Mouse (Mus musculus) layer of hippocampus, postnatal 25 days (tissue): ENCODE measurements around the gene Gng7. TPM values are rescaled to one million over a fixed set of nuclear protein-coding genes. Genes with fewer than 3 reads are reported as not detected.
A peak's percentile ranks its signal among the peaks of the same experiment; 100 is the strongest.

Source experiments
- DNase-seq, 2 experiments: peaks; one replicate each; pipeline ENCODE4 v3.0.0; 2022; ENCODE audit warnings: mixed read lengths in 2 of 2, low spot score in 1 of 2; ENCODE audit errors: extremely low spot score in 1 of 2
- total RNA-seq, 2 experiments: library from RNA; stranded (reverse); gene quantifications; 2 replicates each; pipeline ENCODE4 v1.2.3; 2021

Gng7 gene
- total RNA-seq, 2 experiments from 2014 or later, result 180 to 184 TPM

DNA sequence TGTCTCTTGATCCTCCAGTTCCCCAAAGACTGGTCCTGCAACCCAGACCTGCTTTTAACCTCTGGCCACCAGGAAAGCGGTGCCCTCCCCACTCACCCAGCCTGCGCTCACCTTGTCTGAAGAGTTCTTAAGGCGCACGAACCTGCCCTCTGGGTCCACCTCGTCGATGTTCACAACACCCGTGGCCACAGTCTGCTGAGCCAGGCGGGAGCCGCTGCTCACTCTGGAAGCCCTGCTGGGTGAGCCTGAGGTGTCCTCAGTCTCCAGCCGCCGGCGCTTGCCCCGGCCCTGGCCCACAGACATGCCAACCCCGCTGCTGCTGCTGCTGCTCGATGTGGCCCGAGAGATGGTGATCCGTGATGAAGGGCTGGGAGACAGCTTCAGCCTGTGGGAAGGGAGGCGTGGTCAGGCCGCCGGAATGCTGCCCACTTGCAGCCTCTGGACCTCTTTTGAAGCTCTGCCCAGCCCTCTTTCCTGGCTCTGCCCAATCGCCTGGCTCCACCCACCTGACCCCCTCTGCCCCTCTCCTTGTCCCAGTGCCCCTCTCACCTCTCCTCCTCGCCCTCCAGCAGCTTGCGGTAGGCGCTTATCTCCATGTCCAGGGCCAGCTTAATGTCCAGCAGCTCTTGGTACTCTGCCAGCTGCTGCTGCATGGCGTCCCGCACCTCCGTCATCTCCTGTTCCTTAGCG, 110.6 kb downstream of the Gng7 start:
- DNase-seq, result no peak

DNA sequence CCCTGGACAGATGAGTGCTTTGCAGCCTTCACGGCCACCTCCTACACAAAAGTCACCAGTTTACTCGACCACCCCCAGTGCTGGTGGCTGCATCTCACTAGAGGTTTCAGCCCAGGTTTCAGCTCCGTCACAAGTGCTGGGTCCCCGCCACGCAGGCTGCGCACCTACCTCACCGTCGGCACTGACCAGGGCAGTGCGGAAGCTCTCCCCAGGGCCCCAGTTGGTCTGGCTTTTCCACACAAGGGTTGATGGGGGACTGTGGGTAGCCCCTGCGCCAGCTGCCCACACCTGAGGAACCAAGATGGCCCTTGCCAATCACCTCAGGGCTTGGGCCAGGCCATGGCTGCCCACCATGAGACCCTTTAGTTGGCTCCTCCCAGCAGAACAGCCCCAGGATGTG, 111.5 kb downstream of the Gng7 start:
- no peak for DNase-seq

DNA sequence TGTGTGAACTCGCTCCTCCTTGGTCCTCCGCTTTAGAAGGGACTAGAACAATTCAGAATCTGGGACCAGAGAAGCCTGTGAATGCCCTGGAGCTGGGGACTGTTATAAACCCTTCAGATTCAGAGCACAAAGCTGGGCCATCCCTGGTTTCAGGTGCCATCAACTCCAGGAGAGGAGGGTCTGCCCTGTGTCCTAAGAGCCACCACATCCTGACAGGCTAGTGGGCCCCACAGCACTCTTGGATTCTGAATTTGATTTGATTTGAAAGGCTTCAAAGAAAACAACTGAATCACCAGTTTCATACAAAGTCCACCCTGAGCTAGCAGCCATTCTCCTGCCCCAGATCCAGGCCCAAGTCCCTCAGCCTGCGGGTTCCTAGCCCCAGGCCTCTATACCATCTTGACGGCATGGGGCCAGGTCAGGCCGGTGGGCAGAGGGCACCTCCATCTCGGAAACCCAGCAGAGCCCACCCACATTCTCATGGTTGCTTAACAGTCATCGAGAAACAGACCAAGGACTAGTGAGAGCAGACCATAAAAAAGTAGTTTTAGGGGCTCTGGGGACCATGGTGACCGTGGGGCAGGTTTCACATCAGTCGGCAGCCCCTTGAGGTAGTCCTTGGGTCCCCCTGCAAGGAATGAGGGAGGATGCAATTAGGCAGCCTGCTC, 112.3 kb downstream of the Gng7 start:
- no peak for DNase-seq

DNA sequence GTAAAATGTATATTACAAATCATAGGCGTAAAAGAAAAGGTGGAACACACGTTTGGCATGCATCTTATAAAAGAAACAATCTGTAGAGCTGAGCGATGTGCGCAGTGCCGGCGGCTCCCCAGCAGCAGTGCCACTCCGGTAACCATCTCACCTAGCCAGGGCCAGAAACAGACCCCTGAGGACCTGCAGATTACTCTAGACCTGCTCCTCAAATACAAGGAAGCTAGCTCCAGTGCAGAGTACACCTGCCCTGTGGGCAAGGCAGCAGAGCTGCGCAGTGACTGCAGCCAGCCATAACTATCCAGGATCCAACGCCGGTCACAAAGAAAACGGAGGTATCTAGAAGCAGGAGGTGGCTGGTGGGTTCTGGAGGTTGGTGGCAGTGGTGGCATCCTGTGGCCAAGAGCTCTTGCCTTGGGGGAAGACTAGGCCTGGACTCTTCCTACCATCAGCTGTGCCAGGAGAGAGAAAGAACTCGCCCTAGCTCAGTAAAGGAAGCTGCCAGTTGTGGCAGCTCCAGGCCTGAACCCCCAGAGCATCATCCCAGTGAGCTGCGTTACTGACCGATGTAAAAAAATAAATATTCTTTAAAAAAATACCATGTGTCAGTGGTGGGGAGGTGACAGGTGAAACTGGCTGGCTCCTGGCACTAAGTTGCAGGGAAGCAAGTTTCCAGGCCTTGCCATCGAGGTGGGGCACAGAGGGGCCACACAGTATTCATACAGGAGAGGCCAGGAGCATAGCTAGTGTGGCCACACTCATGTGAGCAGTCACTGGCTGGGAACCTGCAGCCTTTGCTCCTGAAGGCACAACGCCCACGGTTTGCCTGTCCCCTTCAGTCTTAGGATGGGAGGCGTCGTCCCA, 113.1 kb downstream of the Gng7 start:
- no peak for DNase-seq

GRCm38 (mm10) chr10:80900318-80901247, 114.2 kb downstream of the Gng7 start, which contains the start of gene Timm13:
Gene Timm13, minus strand, starts transcription at chr10:80900969.
- DNase-seq, result peak; percentile 89 to 92

GRCm38 (mm10) chr10:80899591-80900317, 115.0 kb downstream of the Gng7 start:
- DNase-seq, result no peak

DNA sequence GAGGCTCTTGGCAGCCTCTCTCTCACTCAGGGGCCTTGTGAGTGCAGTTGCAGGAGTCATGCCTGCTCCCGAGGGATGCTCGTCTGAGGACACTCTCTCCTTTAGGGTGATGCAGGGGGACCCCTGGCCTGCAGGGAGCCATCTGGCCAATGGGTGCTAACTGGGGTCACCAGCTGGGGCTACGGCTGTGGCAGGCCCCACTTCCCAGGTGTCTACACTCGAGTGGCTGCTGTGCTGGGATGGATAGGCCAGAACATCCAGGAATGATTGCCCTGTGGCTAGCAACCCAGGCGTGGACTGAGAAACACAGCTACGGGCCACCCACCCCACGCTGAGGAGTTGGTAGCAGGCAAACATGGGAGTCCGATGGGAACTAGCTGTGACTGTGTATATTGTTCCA, 115.7 kb downstream of the Gng7 start:
- DNase-seq, result no peak

Other genes starting within 250 kb of the Gng7 start
- 10 to 100 TPM; 46.2 to 52.0 TPM for gene Sf3a2, start 216.7 kb downstream of the Gng7 start, total RNA-seq
- 10 to 100 TPM; 63.6 to 71.6 TPM for gene Plekhj1, start 216.3 kb downstream of the Gng7 start, total RNA-seq
- gene Amh, start 209.7 kb downstream of the Gng7 start, total RNA-seq, result 1 to 10 TPM; 2.3 to 3.2 TPM
- gene Jsrp1, start 201.4 kb downstream of the Gng7 start, total RNA-seq, result 1 to 10 TPM; 2.5 to 3.5 TPM
- gene Oaz1, start 188.3 kb downstream of the Gng7 start, total RNA-seq, result 100 to 1,000 TPM; 491 to 550 TPM
- 10 to 100 TPM; 38.3 to 39.9 TPM for gene Lingo3, start 170.9 kb downstream of the Gng7 start, total RNA-seq
- gene Lsm7, start 159.7 kb downstream of the Gng7 start, total RNA-seq, result 10 to 100 TPM; 41.5 to 43.8 TPM
- 10 to 100 TPM; 61.5 to 65.7 TPM for gene Sppl2b, start 159.7 kb downstream of the Gng7 start, total RNA-seq
- gene Tmprss9, start 143.1 kb downstream of the Gng7 start, total RNA-seq, result under 1 TPM; 0.40 to 0.62 TPM
- 100 to 1,000 TPM; 145 to 167 TPM for gene Timm13, start 114.0 kb downstream of the Gng7 start, total RNA-seq
- 10 to 100 TPM; 17.5 to 19.6 TPM for gene Lmnb2, start 96.7 kb downstream of the Gng7 start, total RNA-seq
- gene Gadd45b, start 84.9 kb downstream of the Gng7 start, total RNA-seq, result 10 to 100 TPM; 15.0 to 16.7 TPM
- 100 to 1,000 TPM in 1 of 2 experiments, 10 to 100 TPM in 1; 98.7 to 103 TPM for gene Diras1, start 10.7 kb upstream of the Gng7 start, total RNA-seq
- gene Slc39a3, start 22.5 kb upstream of the Gng7 start, total RNA-seq, result 10 to 100 TPM; 67.5 to 74.9 TPM
- 100 to 1,000 TPM; 171 to 178 TPM for gene Sgta, start 45.2 kb upstream of the Gng7 start, total RNA-seq
- 10 to 100 TPM; 51.3 to 54.6 TPM for gene Thop1, start 55.1 kb upstream of the Gng7 start, total RNA-seq
- under 1 TPM; 0.81 to 0.94 TPM for gene Creb3l3, start 83.9 kb upstream of the Gng7 start, total RNA-seq
- gene Map2k2, start 91.0 kb upstream of the Gng7 start, total RNA-seq, result 100 to 1,000 TPM; 123 to 127 TPM
- gene Zbtb7a, start 120.3 kb upstream of the Gng7 start, total RNA-seq, result 100 to 1,000 TPM in 1 of 2 experiments, 10 to 100 TPM in 1; 94.7 to 101 TPM
- 10 to 100 TPM; 28.2 to 28.9 TPM for gene Pias4, start 153.0 kb upstream of the Gng7 start, total RNA-seq
- 100 to 1,000 TPM; 896 to 944 TPM for gene Eef2, start 161.7 kb upstream of the Gng7 start, total RNA-seq
- 10 to 100 TPM; 71.7 to 71.8 TPM for gene Dapk3, start 168.1 kb upstream of the Gng7 start, total RNA-seq
- not detected for gene 4930442H23Rik, start 168.9 kb upstream of the Gng7 start, total RNA-seq
- gene Nmrk2, start 187.1 kb upstream of the Gng7 start, total RNA-seq, result under 1 TPM; 0.19 to 0.20 TPM
- 100 to 1,000 TPM; 154 to 155 TPM for gene Atcay, start 215.9 kb upstream of the Gng7 start, total RNA-seq
- 10 to 100 TPM; 55.6 to 69.0 TPM for gene Zfr2, start 218.2 kb upstream of the Gng7 start, total RNA-seq
- 100 to 1,000 TPM; 222 to 244 TPM for gene Matk, start 238.0 kb upstream of the Gng7 start, total RNA-seq